Mouse (Mus musculus): ENCODE measurements at regions not wholly inside any gene's neighbourhood (a gene's known extent, or its start where the extent isn't known, plus 50 kb on each side); places are given as distances from the start of the nearest gene placed in this dataset.

DNA sequence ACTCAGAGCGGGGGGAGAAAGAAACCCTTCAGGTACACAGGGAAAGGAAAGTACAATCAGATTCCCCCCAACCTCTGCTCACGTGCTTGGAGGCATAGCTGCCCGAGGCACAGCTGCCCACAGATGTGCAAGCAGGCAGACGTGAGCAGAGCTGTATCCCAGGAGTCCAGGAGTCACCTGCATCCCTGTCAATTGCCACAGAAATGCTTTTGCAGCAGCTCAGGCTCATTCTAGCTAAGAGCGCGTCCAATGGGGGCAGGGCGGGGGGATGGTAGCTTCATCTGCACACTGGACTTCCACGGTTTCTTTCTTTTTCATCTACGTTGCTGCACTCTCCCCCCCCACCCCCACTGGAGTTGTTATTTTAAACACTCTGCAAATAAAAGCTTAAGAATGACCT, 66.0 kb upstream of the Fat4 start:
- in situ Hi-C loops (cut with MboI, MseI): no loop called here

DNA sequence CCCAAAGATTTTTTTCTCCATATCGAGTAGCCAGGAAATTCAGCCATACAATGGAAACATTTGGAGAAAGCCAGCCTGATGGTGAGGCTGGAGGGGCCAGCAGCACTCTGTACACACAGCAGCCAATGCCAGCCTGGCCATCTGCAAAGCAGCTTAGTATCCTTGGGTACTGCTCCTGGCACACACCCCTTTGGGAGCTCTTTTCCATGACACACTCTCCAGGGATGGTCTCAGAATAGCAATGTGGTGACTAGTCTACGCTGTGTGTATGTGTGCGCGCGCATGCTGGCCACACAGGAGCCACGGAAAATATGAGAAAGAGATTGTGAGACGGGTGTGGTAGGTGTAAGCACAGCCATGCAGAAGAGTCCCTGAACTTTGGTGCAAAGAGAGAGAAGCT, 66.4 kb upstream of the Fat4 start:
- in situ Hi-C loops (cut with MboI, MseI): no loop called here

DNA sequence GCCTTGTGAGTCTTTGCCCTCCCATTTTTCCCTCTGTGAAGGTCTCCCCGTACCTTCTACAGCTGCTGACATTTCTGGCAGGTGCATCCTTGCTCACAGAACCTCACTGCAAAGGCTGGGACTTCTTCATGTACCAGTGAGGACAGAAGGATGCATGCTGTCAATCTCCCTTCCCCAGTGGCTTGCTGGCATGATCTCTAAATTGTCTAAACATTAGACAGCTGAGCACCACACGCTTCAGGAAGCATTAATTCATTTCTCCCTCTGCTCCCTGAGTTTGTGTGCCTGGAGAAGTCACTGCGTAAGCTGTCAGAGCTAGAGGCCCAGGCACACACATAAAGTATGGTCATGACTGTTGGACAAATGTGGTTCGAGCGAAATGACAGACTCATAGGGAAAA, 69.1 kb upstream of the Fat4 start:
- in situ Hi-C loops (cut with MboI, MseI): no loop called here

DNA sequence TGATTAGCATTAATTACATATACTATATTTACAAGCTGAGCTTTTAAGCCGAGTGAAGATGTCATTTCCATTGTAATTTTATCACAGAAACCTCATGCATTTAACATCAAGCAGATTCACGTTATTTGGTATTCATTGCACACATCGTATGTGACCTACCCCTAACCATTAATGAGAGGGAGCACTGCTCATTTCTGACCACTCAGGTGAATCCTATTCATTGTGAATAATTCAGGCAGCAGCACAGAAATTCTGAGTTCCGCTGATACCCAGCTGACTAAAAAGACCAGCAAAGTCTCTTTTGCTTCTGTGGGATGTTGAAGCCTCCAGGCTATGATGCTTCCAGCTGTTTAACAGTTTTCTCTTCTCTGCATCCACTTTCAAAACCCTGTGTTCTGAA, 74.3 kb upstream of the Fat4 start:
- in situ Hi-C loops (cut with MboI, MseI): no loop called here

DNA sequence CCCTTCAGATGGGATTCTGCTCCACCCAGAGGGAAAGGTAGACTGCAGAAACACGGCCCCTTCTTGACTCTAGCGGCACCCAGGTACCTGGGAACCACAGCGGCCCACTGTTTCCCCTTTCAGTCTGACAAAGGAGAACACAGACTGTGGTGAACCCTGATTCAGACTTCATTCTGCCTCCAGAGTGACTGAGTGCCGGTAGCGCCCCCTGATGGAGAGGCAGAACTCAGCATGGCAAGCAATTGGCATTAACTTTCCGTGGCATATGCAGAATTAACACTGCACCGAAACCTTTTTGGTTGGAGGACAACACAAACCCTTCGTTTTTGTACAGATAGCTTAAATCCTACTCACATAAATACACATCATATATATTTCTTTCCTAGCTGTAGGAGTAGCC, 75.1 kb upstream of the Fat4 start:
- in situ Hi-C loops (cut with MboI, MseI): no loop called here

DNA sequence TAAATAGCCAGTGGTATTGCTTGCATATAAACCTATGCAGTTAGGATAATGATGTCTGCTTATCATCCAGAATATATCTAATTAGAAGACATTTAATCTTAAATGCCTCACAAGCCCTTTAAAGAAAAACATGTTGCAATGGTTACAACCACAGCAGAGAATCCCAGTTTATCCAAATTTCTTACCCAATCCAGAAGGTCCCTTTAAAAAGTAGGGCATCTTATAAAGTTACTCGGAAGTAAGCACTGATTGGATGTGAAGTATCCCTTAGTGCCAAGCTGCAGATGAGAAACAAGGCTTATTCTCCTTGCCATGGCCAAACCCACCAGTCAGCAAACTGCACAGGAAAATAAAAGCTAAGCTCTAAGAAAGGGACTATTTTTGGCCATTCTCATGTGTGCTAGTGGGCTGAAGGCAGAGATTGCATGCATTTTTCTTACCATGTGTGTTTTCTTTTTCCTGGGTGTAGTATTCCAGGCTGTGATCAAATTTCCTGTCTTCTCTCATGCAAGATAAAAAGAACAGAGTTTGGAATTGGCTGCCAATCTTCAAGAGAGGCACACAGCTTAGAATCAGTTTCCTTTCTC, 80.2 kb upstream of the Fat4 start:
- in situ Hi-C loops (cut with MboI, MseI): no loop called here

DNA sequence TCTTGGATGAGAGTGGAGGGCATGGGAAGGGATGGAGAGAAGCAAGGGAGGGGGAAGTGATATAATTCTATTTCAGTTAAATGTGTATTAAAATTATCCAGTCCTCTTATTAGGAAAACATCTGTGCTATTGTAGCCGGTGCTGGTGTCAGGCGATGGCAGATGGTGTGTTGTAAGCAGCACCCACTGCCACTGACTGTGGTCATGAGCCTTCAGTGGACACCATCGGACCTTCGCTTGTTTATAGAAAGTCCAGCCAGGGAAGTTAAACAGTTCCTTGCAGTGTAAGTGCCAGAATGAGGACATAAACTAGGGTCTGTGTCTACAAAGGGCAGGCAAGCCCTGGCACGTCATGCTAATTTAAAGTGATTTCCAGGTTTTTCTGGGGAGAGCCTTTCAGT, 80.7 kb upstream of the Fat4 start:
- in situ Hi-C loops (cut with MboI, MseI): no loop called here

DNA sequence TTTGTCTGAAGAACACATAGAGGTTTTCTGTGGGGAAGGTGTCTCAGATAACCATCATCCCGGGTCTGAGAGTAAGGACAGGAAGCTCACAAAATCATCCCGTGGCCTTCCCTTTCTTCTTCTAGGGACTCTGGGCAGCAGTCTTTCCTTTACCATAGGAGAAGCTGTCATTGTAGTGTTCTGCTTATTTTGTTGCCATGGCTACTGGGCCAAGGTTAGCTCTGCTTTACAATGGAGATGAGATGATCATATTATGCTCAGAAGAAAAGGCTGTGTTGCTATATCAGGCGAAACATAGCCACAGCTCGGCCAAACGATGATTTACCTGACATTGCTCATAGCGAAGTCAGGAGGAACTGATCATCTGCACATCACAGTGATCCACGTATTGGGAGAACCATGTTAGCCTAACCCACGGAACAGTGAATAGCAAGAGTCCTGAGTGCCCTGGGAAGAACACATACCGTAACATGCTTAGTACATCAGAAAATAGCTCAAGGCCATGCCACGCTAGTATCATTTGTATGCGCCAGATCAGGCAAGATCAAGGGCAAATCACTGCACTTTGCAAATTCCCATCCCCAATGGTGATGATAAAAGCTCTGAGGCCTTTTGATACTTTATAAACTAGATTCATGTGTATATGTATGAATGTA, 91.0 kb upstream of the Fat4 start:
- in situ Hi-C loops (cut with MboI, MseI): no loop called here

DNA sequence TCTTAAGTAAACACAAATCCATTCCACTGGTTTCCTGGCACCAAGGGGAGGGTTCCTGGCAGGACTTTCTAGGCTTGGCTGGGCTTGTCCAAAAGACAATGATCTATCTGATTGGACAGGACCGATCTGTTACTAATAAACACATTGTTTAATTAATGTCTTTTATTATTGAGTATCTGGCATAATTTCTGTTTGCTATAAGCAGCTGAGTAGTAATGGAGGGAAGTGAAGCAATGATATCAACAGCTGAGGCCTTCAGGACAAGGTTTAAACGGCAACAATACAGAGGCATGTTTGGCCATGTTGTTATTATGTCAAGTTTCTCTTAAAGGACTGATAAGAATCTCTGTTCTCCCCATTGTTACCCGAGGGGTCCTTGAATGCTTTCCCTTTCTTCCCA, 93.5 kb upstream of the Fat4 start:
- in situ Hi-C loops (cut with MboI, MseI): no loop called here

DNA sequence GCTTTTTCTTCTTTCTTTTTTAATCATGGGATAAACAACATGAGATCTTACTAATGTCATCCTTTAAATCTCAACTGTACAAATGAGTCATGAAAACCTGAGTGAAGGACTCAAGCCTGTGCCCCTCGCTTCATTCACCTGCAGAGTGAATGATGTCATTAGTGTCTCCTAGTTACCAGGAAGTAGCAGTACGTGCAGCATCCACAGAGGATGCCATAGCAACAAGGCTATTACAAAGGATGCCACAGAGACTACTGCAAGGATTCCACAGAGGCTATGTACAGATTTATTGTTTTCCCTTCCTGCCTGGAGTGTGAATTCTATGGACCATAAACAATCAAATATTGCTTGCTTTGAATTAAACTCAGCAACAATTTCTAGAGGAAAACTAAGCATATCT, 98.0 kb upstream of the Fat4 start:
- in situ Hi-C loops (cut with MboI, MseI): no loop called here

DNA sequence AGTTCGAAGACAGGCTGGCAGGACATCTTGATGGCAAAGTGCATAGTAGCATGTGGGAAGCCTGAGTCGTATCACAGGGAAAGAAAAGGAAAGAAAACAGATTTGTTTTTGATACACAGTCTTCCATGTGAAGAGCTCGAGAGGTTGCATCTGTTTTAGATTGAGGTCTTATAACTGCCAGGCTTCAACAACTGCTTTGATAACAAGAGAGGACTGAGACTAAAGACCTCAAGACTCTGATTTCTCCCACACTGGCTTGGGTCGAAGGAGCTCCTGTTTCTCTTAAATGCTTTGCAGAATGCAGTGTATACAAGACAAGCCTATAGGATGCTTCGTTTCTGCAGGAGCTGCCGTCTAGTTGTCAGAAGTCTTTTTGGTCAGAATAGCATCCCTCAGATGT, 103.0 kb upstream of the Fat4 start:
- in situ Hi-C loops (cut with MboI, MseI): no loop called here

DNA sequence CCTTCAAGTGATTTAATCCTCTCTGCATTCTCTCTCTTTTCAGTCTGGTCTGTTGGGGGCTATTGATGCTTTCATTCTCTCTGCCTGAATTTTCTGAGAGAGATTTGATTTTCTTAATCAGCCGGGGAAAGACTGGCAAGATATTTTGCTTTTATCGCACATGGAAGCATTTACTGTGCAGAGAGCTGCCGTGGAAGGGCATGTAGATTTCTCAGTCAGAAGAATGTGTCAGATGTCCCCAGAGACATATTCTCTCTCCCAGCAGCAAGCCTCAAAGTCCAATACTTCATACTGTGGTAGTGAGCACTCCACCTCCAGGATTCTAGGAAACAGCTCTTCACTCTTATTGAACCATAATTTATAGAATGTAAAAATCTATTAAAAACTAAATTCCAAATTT, 103.7 kb upstream of the Fat4 start:
- in situ Hi-C loops (cut with MboI, MseI): no loop called here

DNA sequence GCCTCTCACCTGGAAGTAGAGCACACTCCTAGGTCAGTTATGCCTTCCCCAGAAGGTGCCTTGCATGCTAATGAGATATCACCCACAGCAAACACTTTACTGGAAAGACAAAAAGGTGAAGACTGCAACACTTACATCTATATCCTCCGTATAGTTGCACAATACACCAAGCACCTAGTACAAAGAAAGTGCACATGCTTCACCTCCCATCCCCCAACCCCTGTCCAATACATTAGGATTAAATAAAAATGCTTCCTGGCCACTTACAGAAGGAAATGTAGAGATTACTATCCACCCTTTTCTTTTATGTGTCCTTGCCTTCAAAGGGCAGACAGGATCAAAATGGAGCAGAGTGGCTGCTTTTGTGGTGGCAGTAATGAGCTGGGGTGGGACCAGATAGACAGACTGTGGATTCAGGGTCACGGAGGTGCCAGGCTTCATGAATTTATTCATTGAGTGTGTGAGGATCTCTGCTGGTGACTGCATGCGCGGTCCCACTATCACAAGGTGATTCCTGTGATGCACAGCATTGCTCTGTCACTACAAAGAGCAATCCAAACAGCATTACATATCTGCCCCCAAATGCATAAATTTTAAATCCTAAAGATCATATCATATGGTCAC, 109.9 kb upstream of the Fat4 start:
- in situ Hi-C loops (cut with MboI, MseI): no loop called here

DNA sequence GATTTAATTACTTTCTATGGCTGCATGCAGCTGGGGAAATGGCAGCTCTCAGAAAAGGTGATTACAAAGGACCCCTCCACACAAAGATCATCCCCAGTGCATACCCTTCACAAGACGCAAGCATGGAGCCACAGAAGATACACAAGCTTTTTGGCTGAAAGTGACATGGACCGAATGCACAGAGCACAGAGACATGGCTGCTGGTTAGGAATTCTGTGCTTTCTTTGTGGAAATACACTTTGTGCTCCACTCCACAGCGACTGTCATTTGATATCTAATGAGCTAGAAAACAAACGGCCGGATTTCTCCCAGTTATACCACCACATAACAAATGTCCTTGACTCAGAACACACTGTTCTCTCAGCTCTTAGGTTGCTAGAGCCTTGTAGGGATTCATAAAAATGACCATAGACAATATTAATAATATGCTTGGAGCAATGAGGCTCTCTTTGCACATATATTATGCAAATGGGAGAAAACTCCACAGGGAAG, 132.1 kb upstream of the Fat4 start:
- in situ Hi-C loops (cut with MboI, MseI): no loop called here

DNA sequence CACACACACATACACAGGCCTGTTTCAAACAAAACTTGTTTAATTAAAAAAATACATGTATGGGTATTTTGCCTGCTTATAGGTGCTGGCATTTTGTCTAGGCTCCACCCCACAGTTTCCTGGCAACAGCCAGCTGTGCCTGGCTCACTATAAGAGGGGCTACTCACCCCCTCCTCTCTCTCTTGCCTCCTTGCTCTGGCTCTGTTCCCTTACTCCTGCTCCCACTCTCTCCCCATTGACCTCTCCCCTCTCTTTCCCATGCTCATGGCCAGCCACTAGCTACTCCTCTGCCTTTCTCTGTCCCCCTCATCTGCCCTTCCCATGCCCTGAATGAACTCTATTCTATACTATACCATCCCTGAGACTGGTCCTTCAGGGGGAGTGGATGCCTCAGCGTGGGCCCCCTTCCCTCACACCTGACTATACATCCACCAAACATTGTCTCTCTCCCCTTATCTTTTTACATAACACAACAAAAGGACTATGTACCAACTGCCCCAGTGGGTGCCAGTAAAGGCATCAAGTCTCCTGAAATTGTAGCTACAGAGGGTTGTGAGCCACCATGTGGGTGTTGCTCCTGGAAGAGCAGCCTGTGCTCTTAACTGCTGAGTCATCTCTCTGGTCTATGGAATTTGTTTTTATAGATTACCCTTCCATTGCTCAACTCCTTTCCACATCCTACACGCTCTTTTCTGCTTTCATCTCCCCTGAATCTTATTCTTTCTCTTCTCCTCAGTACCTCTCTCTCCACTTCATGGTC, 133.1 kb upstream of the Fat4 start:
- in situ Hi-C loops (cut with MboI, MseI): no loop called here

DNA sequence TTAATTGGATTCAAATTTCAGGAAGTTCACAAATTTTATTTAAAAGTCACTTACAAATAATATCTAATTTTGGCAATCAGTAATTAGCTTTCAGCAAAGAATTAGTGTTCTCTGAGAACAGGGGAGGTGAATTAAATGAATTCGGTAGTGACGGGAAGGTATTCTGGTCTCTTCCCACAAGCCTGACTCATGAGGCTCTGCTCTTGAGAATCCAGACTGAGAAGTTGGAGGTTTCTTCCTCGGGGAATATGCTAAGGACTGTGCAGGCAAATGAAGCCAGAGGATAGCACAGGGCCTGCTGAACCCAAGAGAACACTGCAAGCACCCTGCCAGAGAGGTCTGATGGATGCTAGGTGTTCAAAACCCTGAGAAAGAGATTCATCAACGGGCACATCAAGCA, 144.6 kb upstream of the Fat4 start:
- in situ Hi-C loops (cut with MboI, MseI): loop anchor here (25.0 kb wide), 1 partner anchor 1030 kb away; the partner anchor contains the start of gene Gm5148

DNA sequence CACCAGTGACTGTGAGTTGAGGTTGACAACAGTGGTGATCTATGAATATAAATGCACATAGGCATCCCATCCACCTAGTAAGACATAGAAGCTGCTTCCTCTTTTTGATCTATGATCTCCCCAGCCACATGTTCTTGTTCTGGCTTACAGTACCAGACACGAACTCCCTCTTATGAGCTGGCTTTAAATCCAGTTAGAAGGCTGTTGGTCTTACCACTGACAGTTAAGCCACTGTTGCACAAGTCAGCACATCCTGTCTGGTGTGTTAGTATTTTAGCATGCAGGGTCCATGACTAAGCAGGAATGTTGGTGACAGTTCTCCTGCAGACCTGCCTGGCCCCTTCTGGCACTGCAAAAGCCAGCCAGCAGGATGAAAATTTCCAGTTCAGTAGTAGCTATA, 164.1 kb upstream of the Fat4 start:
- in situ Hi-C loops (cut with MboI, MseI): no loop called here

DNA sequence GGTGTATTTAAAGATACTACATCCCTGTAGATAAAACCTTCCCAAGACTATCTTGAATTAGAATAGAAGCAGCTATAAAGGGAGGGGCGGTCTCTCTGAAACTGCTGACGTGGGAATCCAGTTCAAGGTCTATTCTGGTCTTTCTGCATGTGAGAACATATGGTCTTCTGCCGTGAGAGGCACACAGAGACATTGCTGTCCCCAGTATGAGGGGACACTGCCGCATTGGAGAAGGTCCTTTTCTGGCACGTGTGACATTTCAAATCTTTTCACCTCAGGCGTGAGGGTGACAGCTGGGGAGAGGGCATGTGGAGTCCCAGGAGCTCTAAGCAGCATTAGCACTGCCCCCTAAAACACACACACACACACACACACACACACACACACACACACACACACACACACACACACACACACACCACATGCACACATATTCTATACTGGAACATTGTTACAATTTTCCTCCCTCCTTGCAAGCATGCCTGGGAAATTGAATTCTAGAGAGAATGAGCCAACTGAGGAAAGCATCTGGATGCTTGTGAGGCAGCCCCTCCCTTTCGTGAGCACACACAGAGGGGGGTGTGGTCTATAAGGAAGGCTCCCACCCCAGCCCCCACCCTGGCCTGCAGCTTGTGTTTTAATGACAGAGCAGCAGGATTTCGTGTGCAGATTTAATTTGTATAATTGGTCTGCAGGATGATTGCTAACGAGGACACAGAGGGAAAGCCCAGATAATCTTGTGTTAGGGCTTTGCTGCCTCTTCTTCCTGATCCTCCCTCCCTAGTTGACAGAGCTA, 174.5 kb upstream of the Fat4 start:
- in situ Hi-C loops (cut with MboI, MseI): no loop called here

DNA sequence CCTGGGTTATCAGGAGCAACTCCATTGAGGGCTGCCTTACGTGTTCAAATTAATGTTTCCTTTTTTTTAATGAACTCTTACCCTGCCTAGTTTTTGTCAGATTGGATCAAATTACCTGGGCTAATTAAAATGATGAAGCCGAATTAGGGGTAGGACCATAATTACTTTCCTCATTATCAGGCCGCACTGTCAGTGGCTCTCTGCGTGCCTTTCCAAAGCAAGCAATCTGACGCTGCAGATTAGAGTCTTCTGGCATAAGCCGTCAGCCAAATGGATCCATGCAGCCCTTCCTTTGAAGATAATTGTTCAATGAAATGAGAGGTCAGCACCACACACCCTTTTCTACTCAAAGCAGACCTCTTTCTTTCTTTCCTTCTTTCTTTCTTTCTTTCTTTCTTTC, 175.5 kb upstream of the Fat4 start:
- in situ Hi-C loops (cut with MboI, MseI): no loop called here

DNA sequence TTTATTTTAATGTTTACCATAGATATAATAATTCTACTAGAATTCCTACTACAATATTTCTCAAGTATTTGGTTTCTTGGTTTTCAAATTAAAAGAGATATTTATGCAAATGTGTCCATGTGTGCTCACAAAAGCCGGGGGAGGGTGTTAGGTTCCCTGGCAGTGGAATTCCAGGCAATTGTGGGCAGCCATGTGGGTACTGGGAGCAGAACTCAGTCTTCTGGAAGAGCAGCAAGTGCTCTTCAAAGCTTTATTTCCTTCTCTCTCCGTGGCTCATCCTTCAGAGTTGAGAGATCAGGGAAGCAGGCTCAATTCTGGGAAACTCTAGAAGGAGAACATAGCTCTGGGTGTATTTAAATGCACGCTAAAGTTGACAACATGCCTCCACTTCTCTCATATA, 178.8 kb upstream of the Fat4 start:
- in situ Hi-C loops (cut with MboI, MseI): no loop called here

DNA sequence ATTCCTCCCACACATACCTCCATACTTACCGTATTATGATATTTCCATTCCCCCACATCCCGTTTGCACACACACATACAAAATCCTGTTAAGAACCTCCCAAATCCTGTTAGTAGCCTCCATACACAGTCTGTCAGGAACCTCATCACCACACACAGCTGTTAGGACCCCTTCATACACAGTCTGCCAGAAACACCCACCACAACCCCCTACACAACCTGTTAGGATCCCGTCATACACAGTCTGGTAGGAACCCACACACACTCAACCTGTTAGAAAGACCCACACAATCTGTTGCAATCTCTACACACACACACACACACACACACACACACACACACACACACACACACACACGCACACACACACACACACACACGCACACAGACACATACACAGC, 187.5 kb upstream of the Fat4 start:
- in situ Hi-C loops (cut with MboI, MseI): no loop called here

DNA sequence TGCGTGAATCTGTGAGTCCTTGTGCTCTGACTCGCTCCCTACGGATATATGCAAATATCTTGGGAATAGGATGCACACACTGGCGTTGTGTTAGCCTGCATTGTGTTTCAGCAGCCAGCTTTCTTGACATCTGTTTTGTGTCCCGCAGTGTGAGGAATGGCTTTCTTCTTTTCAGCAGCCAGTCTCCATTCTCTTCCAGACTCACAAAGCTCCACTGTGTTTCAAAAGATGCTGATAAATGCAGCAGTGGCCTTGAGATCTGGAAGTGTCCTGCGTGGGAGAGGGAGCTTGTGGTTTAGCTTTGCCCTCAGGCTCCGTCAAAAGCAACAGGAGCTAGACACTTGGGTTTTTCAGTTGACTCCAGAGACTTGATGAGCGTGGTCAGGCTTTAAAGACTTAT, 188.9 kb upstream of the Fat4 start:
- in situ Hi-C loops (cut with MboI, MseI): no loop called here

Data from T-helper 2 cell (primary cell).